Mouse (Mus musculus) CH12.LX (cell line): Measurements from ENCODE around the gene Gtsf1.

Experiments
- BHLHE40 ChIP-seq: IDR thresholded peaks from 2 replicates; pipeline ENCODE4 v1.6.1; 2011; ENCODE audit warnings: mild to moderate bottlenecking, low read depth, low read length, improper control_type of control experiment
- CTCF ChIP-seq, 2 experiments: IDR thresholded peaks in 1 of 2; conservative IDR thresholded peaks in 1 of 2; 2 replicates each; pipeline ENCODE4 v1.5.1; 2011 to 2012; ENCODE audit warnings: low read depth in 2 of 2, low read length in 2 of 2, improper control_type of control experiment in 1 of 2, inconsistent platforms in 1 of 2, mild to moderate bottlenecking in 1 of 2, moderate library complexity in 1 of 2
- POLR2A ChIP-seq: IDR thresholded peaks from 2 replicates; pipeline ENCODE4 v1.6.1; 2011; ENCODE audit warnings: low read depth, mild to moderate bottlenecking, improper control_type of control experiment, low read length

- TF ChIP-seq POLR2A = no peak
- no peak for TF ChIP-seq BHLHE40
- no peak for TF ChIP-seq CTCF (conservative IDR thresholded peaks at IDR 0.05 in 1 of 2, IDR thresholded peaks at IDR 0.05 in 1 of 2; ENCODE audit: low read depth in 2 of 2, low read length in 2 of 2)
Observed at GRCm38 (mm10) chr15:103382075-103382474, 48.2 kb downstream of the Gtsf1 start.
